ENCODE assay signal across 12 mouse cellular contexts in genomic region chr1:18129983-18130382, GRCm38 (mm10).
"Had no signal": no experiment of that assay in that cellular context is flagged by ENCODE, and none has a peak within 500 bp of the region (broad histone marks: within the 10 kb centered on the region; RNA-seq: fewer than 3 reads in every experiment).

No protein-coding gene starts in this region.

- DNase-seq: retina, postnatal 1 day; right cerebral cortex, adult 18-20 months; right cerebral cortex, postnatal 14 days; right cerebral cortex, postnatal 25 days; right cerebral cortex, postnatal 4 days; spleen, adult 18-20 months; thymus, adult 18-20 months; thymus, adult 2 months; thymus, postnatal 14 days; thymus, postnatal 25 days; thymus, postnatal 36 days; thymus, postnatal 4 days had no signal
